Mouse (Mus musculus) olfactory bulb, adult 2 months (tissue): Measurements from ENCODE around the gene Slit3. TPM values are rescaled to one million over a fixed set of nuclear protein-coding genes. Genes with fewer than 3 reads are reported as not detected.
A peak's percentile ranks its signal among the peaks of the same experiment; 100 is the strongest.

Experiments
- H3K27ac ChIP-seq: fragments of 200-500 bp; 2 replicates; pipeline ENCODE4 v1.5.1; 2012; ENCODE audit warnings: low read depth, low read length; ENCODE audit not compliant: insufficient read depth
- H3K4me1 ChIP-seq: fragments of 200-500 bp; 2 replicates; pipeline ENCODE4 v1.6.1; 2012; ENCODE audit warnings: low read length; ENCODE audit not compliant: control insufficient read depth, insufficient read depth
- H3K4me3 ChIP-seq: fragments of 200-500 bp; 2 replicates; pipeline ENCODE4 v1.5.1; 2012; ENCODE audit warnings: mild to moderate bottlenecking, low read depth, low read length, moderate library complexity; ENCODE audit not compliant: insufficient read depth
- CTCF ChIP-seq: fragments of 200-500 bp; IDR thresholded peaks from 2 replicates; pipeline ENCODE4 v1.5.1; 2012; ENCODE audit warnings: low read depth, mild to moderate bottlenecking, low read length, moderate library complexity; ENCODE audit not compliant: insufficient read depth
- POLR2A ChIP-seq: fragments of 200-500 bp; IDR thresholded peaks from 2 replicates; pipeline ENCODE4 v1.6.1; 2012; ENCODE audit warnings: mild to moderate bottlenecking, low read depth, low read length, moderate library complexity; ENCODE audit not compliant: insufficient read depth
- WGBS: fragments of 180-500 bp; shearing (Covaris S2); methylation state at CpG from one replicate; pipeline ENCODE4 v1.1.7; 2018; 5-methylcytosine and 5-hydroxymethylcytosine counted together
- polyA plus RNA-seq: library from polyadenylated mRNA; stranded (reverse); fragments of >200 nt; gene quantifications from 2 replicates; pipeline ENCODE4 v1.2.4, GENCODE M21; 2012; ENCODE audit warnings: low replicate concordance; ENCODE audit not compliant: missing spikeins, insufficient read depth, insufficient read length

The Slit3 gene
- polyA plus RNA-seq, 1 experiment = not detected

DNA sequence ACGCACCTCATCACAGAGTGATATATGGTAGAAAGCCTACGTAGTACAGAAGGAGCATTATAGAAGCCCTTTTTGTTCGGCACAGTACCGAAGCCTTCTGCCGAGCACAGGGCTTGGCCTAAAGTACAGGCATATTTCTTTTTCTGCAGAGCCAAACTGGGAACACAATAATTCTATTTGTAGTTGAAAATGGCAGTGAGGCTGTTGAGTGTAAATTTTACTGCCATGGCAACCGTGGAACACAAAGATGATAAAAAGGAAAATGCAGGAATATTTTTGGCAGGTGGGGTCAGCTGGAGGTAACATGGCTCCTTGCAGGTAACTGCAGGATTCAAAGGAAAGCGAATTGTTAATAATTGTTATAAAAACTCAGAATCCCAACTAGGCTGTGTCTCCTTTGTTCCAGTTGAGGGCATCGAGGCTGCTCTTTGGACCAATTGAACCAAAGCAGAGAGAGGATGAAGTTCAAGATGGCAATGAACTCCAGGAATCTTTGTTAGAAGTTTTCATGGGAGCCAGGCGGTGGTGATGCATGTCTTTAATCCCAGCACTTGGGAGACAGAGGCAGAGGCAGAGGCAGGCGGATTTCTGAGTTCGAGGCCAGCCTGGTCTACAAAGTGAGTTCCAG lies 26.9 kb downstream of the Slit3 start:
- peaks cover 10% of the 10 kb centered on the region for H3K4me1 ChIP-seq
- no peak overlapping the region for H3K27ac ChIP-seq
- H3K4me3 ChIP-seq = no peak overlapping the region
- 90% methylated on average over 11 of the region's 11 CpGs for WGBS
- TF ChIP-seq CTCF = no peak
- TF ChIP-seq POLR2A = no peak

DNA sequence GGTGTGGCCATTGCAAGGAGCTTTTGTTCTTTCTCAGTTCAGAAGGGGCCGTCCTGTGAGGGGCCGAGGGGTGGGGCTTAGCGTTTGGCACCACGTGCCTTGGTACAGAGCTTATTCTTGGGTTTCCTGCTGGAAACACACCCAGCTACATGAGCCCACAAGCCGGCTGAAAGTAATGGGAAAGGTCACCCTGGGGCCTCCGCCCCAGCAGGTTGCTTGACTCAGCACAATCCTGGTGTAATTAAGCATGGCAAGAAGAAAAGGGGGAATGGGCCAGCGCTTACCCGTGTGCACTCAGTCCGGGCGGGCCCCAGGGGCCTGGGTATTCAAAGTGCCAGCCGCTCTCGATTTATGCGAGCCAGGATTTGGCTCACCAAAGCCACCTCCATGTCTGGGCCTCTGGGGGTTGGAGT lies 30.5 kb downstream of the Slit3 start:
- no peak overlapping the region for H3K27ac ChIP-seq
- WGBS = 45% methylated on average over 13 of the region's 13 CpGs
- TF ChIP-seq POLR2A (no peak), CTCF (no peak)
- H3K4me1 ChIP-seq = peaks cover 21% of the 10 kb centered on the region
- H3K4me3 ChIP-seq = no peak overlapping the region

DNA sequence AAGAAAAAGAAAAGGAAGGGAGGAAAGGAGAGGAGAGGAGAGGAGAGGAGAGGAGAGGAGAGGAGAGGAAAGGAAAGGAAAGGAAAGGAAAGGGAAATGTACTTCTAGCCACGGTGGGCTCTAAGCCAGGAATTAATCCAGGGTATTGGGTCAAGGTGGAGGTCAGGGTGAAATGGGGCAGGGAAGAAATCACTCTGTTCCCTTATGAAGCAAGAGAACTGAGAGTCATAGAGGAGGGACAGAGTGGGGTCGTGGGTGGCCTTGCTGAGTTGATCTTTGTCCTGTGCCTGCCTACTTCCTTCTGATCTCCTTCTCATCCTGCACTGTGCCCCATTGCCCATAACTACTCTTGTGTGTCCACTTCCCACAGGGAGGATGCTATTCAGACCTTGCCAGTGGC lies 31.9 kb downstream of the Slit3 start:
- Histone ChIP-seq H3K4me3 (no peak overlapping the region), H3K27ac (no peak overlapping the region), H3K4me1 (peaks cover 21% of the 10 kb centered on the region)
- 82% methylated on average over 2 of the region's 2 CpGs for WGBS
- no peak for TF ChIP-seq POLR2A

DNA sequence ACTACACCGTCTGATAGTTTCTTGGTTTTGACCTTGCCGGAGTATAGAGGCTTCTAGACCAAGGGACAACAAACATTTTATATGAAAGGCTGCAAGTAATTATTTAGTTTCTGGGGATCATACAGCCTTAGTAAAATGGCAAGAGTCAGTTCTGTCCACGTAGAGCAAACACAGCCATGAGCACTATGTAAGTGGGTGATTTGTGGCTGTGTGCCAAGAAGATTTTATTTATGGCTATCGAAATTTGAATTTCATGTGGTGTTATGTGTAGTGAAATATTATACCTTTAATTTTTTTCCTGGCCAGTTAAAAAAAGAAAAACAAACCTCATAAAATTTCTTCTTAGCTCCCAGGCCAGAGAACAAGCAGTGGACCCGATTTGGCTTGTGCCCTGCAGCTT lies 33.4 kb downstream of the Slit3 start:
- Histone ChIP-seq H3K4me3 (no peak overlapping the region), H3K27ac (no peak overlapping the region), H3K4me1 (peaks cover 21% of the 10 kb centered on the region)
- TF ChIP-seq POLR2A (no peak), CTCF (no peak)
- WGBS = 88% methylated on average over 5 of the region's 5 CpGs

DNA sequence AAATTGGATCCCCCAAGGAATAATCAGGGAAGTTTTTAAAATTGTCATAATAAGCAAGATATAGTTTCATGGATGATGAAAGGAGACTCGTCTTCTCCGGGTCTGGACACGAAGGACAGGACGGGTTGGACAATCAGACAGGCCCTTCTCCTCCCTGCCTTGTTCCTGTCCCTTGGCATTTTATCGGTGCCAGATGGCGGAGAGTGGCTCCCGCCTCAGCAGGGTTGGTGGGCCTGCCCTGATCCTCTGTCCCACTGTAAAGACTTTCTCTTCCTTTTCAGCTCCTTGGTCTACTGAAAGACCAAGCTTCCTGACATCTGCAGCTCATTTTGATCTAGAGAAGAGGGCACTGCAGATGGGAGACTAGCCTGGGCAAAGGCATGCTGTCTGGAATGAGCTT lies 34.3 kb downstream of the Slit3 start:
- TF ChIP-seq POLR2A = no peak
- TF ChIP-seq CTCF = no peak
- H3K4me3 ChIP-seq = no peak overlapping the region
- 0 out of 2 replicates have a peak overlapping the region, but pooled peaks have one; percentile 13 for H3K27ac ChIP-seq
- peaks cover 21% of the 10 kb centered on the region for H3K4me1 ChIP-seq
- 91% methylated on average over 7 of the region's 7 CpGs for WGBS

DNA sequence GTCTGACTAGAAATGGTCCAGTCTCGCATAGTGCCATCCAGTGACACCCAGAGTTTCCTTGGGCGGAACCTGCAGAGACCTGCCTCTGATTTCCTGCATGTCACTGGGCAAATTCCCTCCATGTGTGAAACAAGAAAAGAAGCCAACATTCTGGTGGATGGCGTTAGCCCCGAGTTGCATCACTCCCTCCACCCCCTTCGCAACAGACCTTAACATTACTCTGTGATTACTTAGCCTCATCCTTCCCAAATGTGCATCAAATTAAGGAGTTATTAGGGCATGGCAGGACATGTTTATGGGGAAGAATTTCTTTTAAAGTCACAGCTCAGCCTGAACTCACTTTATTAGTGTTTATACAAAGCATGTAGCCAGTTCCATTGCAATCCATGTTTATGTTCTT lies 35.7 kb downstream of the Slit3 start:
- H3K27ac ChIP-seq = no peak overlapping the region
- TF ChIP-seq POLR2A (no peak), CTCF (no peak)
- 79% methylated on average over 5 of the region's 5 CpGs for WGBS
- H3K4me1 ChIP-seq = peaks cover 19% of the 10 kb centered on the region
- H3K4me3 ChIP-seq = no peak overlapping the region

DNA sequence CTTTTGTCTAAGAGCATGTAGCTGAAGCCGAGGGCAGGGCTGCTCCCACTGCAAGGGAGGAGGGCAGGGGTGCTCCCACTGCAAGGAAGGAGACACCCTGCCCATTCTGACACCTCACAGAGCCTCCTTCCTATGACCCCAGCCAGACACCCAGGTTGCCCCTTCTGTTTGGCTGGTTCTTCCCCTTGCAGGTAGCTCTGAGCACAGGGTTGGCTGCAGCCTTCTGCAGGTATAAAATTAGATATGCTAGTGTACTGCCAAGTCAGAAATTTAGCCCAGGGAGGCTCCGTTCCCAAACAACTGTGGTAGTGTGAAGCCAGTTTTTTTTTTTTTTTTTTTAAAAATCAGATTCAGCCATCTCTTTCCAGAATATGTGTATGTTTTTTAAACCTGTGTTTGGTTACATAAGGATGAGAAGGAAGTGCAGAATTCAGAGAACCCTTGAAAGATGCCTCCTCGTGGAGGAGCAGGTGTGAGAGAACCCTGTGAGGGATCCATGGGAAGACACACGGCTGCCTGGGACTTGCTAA lies 39.7 kb downstream of the Slit3 start:
- Histone ChIP-seq H3K27ac (no peak overlapping the region), H3K4me3 (no peak overlapping the region), H3K4me1 (peaks cover 14% of the 10 kb centered on the region)
- WGBS = 76% methylated on average over 4 of the region's 4 CpGs
- TF ChIP-seq POLR2A = no peak

DNA sequence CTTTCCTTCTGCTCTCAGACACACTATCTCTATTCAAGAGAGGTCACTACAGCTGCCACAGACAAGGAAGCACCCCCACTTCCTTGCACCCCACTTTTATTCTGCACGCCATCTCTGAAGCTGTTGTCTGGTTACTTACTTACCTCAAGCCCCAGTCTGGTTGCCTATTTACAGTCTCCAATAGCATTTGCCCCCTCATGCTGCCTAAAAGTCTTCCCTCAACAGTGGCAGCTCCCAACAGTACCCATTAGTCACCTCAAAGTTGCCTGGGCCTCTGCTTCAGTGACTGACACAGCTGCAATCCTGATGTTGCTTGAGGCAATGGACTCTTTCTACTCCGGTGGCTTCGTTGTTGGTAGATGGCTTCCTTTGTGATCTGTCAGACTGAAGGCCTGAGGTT lies 42.4 kb downstream of the Slit3 start:
- H3K4me3 ChIP-seq = no peak overlapping the region
- 98% methylated on average over 3 of the region's 3 CpGs for WGBS
- H3K27ac ChIP-seq = no peak overlapping the region
- H3K4me1 ChIP-seq = peaks cover 17% of the 10 kb centered on the region
- TF ChIP-seq POLR2A (no peak), CTCF (no peak)

DNA sequence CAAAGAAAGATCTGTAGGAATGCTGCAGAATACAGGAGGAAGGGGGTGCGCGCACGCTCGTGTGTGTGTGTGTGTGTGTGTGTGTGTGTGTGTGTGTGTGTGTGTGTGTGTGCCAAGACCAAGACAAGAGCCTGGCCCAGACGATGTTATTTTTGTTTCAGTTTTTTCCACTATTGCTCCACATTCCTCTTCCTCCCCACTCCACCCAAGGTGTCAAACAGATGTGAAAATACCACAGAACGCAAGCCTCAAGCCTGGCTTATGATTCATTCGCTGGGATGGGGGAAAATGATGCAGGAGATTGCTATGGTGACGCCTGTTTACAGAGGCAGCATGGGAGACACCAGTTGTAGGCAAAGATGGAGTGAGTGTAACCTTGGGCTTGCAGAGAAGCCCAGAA lies 46.2 kb downstream of the Slit3 start:
- peak overlapping the region; percentile 33; the same call in 1 of the 2 replicates for H3K27ac ChIP-seq
- WGBS = 50% methylated on average over 8 of the region's 8 CpGs

DNA sequence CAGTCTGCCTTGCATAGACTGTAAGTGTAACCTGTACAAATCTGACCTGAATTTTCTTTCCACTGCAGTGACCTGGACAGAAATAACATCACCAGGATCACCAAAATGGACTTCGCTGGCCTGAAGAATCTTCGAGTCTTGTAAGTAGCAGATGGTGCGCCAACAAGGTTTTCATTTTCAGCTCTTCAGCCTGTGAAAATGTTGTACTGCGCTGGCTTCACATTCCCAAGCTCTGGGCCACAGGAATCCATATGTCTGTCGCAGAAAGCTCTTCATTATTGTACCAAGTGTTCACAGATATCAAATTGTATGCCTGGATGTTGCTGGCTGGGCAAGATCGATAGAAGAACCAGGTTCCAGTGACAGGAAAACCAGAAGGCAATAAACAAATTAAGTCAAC lies 50.5 kb downstream of the Slit3 start:
- 96% methylated on average over 6 of the region's 6 CpGs for WGBS
- TF ChIP-seq POLR2A (no peak), CTCF (no peak)
- Histone ChIP-seq H3K4me1 (peaks cover 8% of the 10 kb centered on the region; the same call in 1 of the 2 replicates), H3K27ac (no peak overlapping the region), H3K4me3 (no peak overlapping the region)

More for the DNA sequence above, 46.2 kb downstream of the Slit3 start:
- no peak for TF ChIP-seq CTCF
- TF ChIP-seq POLR2A = no peak
- H3K4me3 ChIP-seq = no peak overlapping the region
- H3K4me1 ChIP-seq = peaks cover 15% of the 10 kb centered on the region
